Mouse (Mus musculus) liver, embryonic 14.5 days (tissue): ENCODE measurements around the gene Mcpt4. TPM values are rescaled to one million over a fixed set of nuclear protein-coding genes. Genes with fewer than 3 reads are reported as not detected.

ENCODE experiments used
- ATAC-seq: fragments of 200-750 bp; cut with Nextera tagmentation; 2 replicates; pipeline ENCODE4 v1.8.0; 2017; ENCODE audit warnings: moderate number of reproducible peaks, mild to moderate bottlenecking, moderate library complexity; ENCODE audit not compliant: insufficient read depth
- DNase-seq, 3 experiments: peaks; one replicate each; pipeline ENCODE4 v3.0.0-alpha.2; 2012 to 2013; ENCODE audit warnings: low read depth in 3 of 3, low spot score in 3 of 3
- H3K27ac ChIP-seq: fragments of 300-500 bp; sonication (generic); 2 replicates; pipeline ENCODE4 v1.5.1; 2014; ENCODE audit warnings: moderate library complexity, mild to moderate bottlenecking, control low read depth, inconsistent platforms
- H3K27me3 ChIP-seq: fragments of 300-500 bp; sonication (generic); 2 replicates; pipeline ENCODE4 v1.6.1; 2014; ENCODE audit warnings: mild to moderate bottlenecking, low read length, moderate library complexity; ENCODE audit not compliant: control insufficient read depth, insufficient read depth
- H3K36me3 ChIP-seq: fragments of 300-500 bp; sonication (generic); replicated peaks from 2 replicates; pipeline ENCODE4 v1.6.1; 2014; ENCODE audit warnings: low read depth; ENCODE audit not compliant: control insufficient read depth, insufficient read depth
- H3K4me1 ChIP-seq, 2 experiments: fragments of 200-500 bp in 1 of 2; fragments of 300-500 bp in 1 of 2; sonication (generic) in 1 of 2; replicated peaks; 2 replicates each; pipeline ENCODE4 v1.6.1; 2012 to 2014; ENCODE audit warnings: antibody characterized with exemption in 1 of 2, inconsistent platforms in 1 of 2, low read length in 1 of 2; ENCODE audit not compliant: control insufficient read depth in 2 of 2, insufficient read depth in 2 of 2
- H3K4me2 ChIP-seq: fragments of 300-500 bp; sonication (generic); 2 replicates; pipeline ENCODE4 v1.6.1; 2014; ENCODE audit warnings: low read depth, mild to moderate bottlenecking, control low read depth, moderate library complexity
- H3K4me3 ChIP-seq, 2 experiments: fragments of 200-500 bp in 1 of 2; fragments of 300-500 bp in 1 of 2; sonication (generic) in 1 of 2; 2 replicates each; pipeline ENCODE4 v1.5.1; 2012 to 2014; ENCODE audit warnings: low read depth in 2 of 2, low read length in 2 of 2, mild to moderate bottlenecking in 2 of 2, control low read depth in 1 of 2, inconsistent platforms in 1 of 2, moderate library complexity in 1 of 2; ENCODE audit not compliant: insufficient read depth in 1 of 2
- H3K9ac ChIP-seq: fragments of 300-500 bp; sonication (generic); replicated peaks from 2 replicates; pipeline ENCODE4 v1.6.1; 2014; ENCODE audit warnings: mild to moderate bottlenecking, control low read depth, moderate library complexity
- H3K9me3 ChIP-seq: fragments of 300-500 bp; sonication (generic); 2 replicates; pipeline ENCODE4 v1.6.1; 2016; ENCODE audit warnings: low read length, mixed read lengths; ENCODE audit not compliant: control insufficient read depth
- CTCF ChIP-seq: IDR thresholded peaks from 2 replicates; pipeline ENCODE4 v1.5.1; 2016; ENCODE audit warnings: antibody characterized with exemption, low read depth, control low read depth
- EP300 ChIP-seq: IDR thresholded peaks from 2 replicates; pipeline ENCODE4 v1.6.1; 2016; ENCODE audit warnings: antibody characterized with exemption, low read depth
- WGBS: fragments of 180-500 bp; shearing (Covaris S2); extraction: QIAGEN DNeasy Blood & Tissue Kit; methylation state at CpG from one replicate; pipeline ENCODE4 v1.1.7; 2014; ENCODE audit not compliant: insufficient replicate concordance; 5-methylcytosine and 5-hydroxymethylcytosine counted together
- polyA plus RNA-seq, 2 experiments: library from polyadenylated mRNA; depleted of rRNA in 1 of 2; stranded (reverse) in 1 of 2; unstranded in 1 of 2; fragments of >200 nt; fragmentation: Nextera tagmentation in 1 of 2; extraction: Ambion mirVana in 1 of 2; gene quantifications; 2 replicates each; pipeline versions ENCODE4 v1.2.1 to v1.2.3; 2012 to 2014

Mcpt4 gene
- polyA plus RNA-seq, 2 experiments: 0.04 TPM; not detected in 1

GRCm38 (mm10) chr14:56098940-56099339, 36.8 kb upstream of the Mcpt4 start:
- Histone ChIP-seq H3K4me2 (no peak overlapping the region), H3K27me3 (no peaks in the 10 kb centered on the region), H3K9me3 (no peaks in the 10 kb centered on the region), H3K36me3 (no peaks in the 10 kb centered on the region), H3K27ac (no peak overlapping the region), H3K4me3 (no peak overlapping the region), H3K9ac (no peak overlapping the region), H3K4me1 (no peaks in the 10 kb centered on the region)
- no peak for TF ChIP-seq EP300
- TF ChIP-seq CTCF: peak; percentile 67
- ATAC-seq (no peak), DNase-seq (no peak)
- WGBS: 51% methylated on average over 4 of the region's 4 CpGs

GRCm38 (mm10) chr14:56097597-56097996, 35.5 kb upstream of the Mcpt4 start:
- Histone ChIP-seq H3K9ac (no peak overlapping the region), H3K27me3 (no peaks in the 10 kb centered on the region), H3K9me3 (no peaks in the 10 kb centered on the region), H3K27ac (no peak overlapping the region), H3K4me3 (no peak overlapping the region), H3K4me2 (no peak overlapping the region), H3K4me1 (no peaks in the 10 kb centered on the region), H3K36me3 (no peaks in the 10 kb centered on the region)
- no peak for TF ChIP-seq CTCF
- no peak for TF ChIP-seq EP300
- DNase-seq (no peak), ATAC-seq (no peak)
- WGBS: 42% methylated on average over 1 of the region's 1 CpGs

DNA sequence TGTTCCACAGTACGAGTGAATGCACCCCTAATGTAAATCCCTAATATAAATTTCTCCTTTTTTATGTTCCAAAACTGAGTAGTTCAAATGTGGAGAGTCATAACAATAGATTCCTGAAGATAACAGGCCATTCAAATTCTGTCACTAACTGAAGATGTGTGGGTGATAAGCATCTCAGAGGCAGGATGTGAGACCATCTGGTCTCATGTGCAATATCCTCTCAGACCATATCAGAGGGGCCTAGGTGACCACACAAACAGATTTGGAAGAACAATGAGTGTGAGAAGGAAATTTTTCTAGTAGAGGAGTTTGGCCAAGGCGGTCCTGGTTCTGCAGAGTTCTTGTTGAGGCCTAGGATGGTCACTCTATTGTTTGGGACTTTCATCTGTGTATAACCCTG, 31.2 kb upstream of the Mcpt4 start:
- Histone ChIP-seq H3K27me3 (no peaks in the 10 kb centered on the region), H3K4me3 (no peak overlapping the region), H3K4me2 (no peak overlapping the region), H3K4me1 (no peaks in the 10 kb centered on the region), H3K27ac (no peak overlapping the region), H3K9me3 (no peaks in the 10 kb centered on the region), H3K36me3 (no peaks in the 10 kb centered on the region), H3K9ac (no peak overlapping the region)
- WGBS: 21% methylated on average over 2 of the region's 2 CpGs
- no peak for ATAC-seq
- DNase-seq: no peak
- TF ChIP-seq EP300: no peak
- TF ChIP-seq CTCF: no peak

DNA sequence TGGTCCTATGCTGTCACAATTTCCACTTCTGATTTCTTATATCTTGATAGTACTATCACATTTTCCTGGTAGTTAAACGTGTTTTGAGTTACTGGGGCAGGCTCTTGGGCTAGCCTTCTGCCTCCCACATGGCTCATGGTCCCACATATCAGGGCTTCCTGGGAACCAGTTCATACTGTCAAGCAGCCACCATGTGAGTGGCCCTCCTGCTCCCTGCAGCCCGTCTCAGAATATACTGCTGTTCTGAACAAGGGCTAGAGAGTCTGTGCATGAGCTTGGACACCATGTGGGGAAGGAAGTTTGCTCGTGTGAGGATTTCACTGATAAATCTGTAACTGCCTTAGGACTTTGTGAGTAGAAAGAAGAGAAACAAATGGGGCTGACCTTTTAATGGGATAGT, 24.6 kb upstream of the Mcpt4 start:
- H3K4me3 ChIP-seq: no peak overlapping the region
- DNase-seq (no peak), ATAC-seq (no peak)
- 27% methylated on average over 3 of the region's 3 CpGs for WGBS
- no peaks in the 10 kb centered on the region for H3K4me1 ChIP-seq
- H3K9me3 ChIP-seq: no peaks in the 10 kb centered on the region
- H3K27ac ChIP-seq: no peak overlapping the region
- no peak overlapping the region for H3K4me2 ChIP-seq
- no peak for TF ChIP-seq CTCF
- no peak for TF ChIP-seq EP300
- no peaks in the 10 kb centered on the region for H3K27me3 ChIP-seq
- no peak overlapping the region for H3K9ac ChIP-seq
- H3K36me3 ChIP-seq: no peaks in the 10 kb centered on the region

DNA sequence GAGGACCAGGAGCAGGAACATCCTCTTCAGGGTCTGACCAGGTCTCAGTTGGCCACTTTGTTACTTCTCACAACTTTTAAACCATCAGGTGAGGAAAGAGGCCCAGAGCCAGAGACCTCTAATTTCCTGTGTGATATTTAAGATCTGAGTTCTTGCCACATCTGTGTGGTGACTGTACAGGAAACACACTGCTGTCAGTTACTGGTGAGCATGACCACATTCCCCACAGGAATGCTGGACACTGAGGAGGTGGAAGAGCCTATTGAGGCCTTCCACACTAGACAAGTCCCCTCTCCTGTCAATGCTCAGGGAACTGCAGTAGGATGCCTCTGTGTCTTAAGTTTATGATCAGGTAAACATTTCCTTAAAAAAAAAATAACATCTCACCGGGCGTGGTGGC, 23.1 kb upstream of the Mcpt4 start, which contains the start of gene Mcpt8:
Mcpt8 (minus strand) TSS at position 107 of the 400 bp plus-strand sequence.
- no peak for DNase-seq
- 89% methylated on average over 2 of the region's 2 CpGs for WGBS

More for the DNA sequence above, 23.1 kb upstream of the Mcpt4 start, which contains the start of gene Mcpt8:
- no peaks in the 10 kb centered on the region for H3K27me3 ChIP-seq
- H3K4me2 ChIP-seq: no peak within 1 kb of the TSS
- H3K4me3 ChIP-seq: no peak within 1 kb of the TSS
- H3K36me3 ChIP-seq: no peaks in the 10 kb centered on the region
- H3K9me3 ChIP-seq: no peaks in the 10 kb centered on the region
- H3K4me1 ChIP-seq: no peaks in the 10 kb centered on the region
- TF ChIP-seq EP300 (no peak), CTCF (no peak)
- H3K27ac ChIP-seq: no peak within 1 kb of the TSS
- no peak within 1 kb of the TSS for H3K9ac ChIP-seq
- no peak for ATAC-seq
